ENCODE assay signal across 34 mouse cellular contexts in genomic region chr1:173432411-173432810, GRCm38 (mm10). TPM values are rescaled to one million over a fixed set of nuclear protein-coding genes. Genes with fewer than 3 reads are reported as not detected.
DNase-seq lines count a peak whose midpoint lies in the region; ATAC-seq and TF ChIP-seq lines count a peak whose summit lies in the region.
"Had no signal": no experiment of that assay in that cellular context is flagged by ENCODE, and none has a peak within 500 bp of the region (broad histone marks: within the 10 kb centered on the region; RNA-seq: fewer than 3 reads in every experiment).

No protein-coding gene starts in this region.

- ATAC-seq in inflammation-experienced regulatory T-cells, adult 6 months, result peak; percentile 83
- no peak for ATAC-seq in midbrain, embryonic 13.5 days
- ATAC-seq in hindbrain, embryonic 13.5 days (ENCODE audit: low FRiP score), result no peak
- ATAC-seq: forebrain, postnatal 0 days; midbrain, embryonic 16.5 days; Patski had no signal

- no peaks in the 10 kb centered on the region for H3K9me3 ChIP-seq in midbrain, embryonic 13.5 days
- H3K9me3 ChIP-seq in hindbrain, embryonic 13.5 days, result no peaks in the 10 kb centered on the region
- H3K9me3 ChIP-seq: forebrain, embryonic 12.5 days; kidney, embryonic 15.5 days; limb, embryonic 13.5 days; lung, embryonic 15.5 days; midbrain, embryonic 10.5 days; neural tube, embryonic 12.5 days; stomach, embryonic 15.5 days had no signal

- no peak overlapping the region for H3K9ac ChIP-seq in heart, adult 2 months (ENCODE audit: low read depth, low read length)
- H3K9ac ChIP-seq in midbrain, embryonic 13.5 days (replicated peaks), result no peak overlapping the region
- H3K9ac ChIP-seq in hindbrain, embryonic 13.5 days, result no peak overlapping the region
- H3K9ac ChIP-seq: forebrain, embryonic 12.5 days; forebrain, postnatal 0 days; kidney, embryonic 15.5 days; limb, embryonic 13.5 days; lung, embryonic 15.5 days; neural tube, embryonic 12.5 days; stomach, embryonic 15.5 days had no signal

- no peak overlapping the region for H3K4me3 ChIP-seq in heart, adult 2 months
- H3K4me3 ChIP-seq in midbrain, embryonic 13.5 days (replicated peaks), result no peak overlapping the region
- no peak overlapping the region for H3K4me3 ChIP-seq in hindbrain, embryonic 13.5 days
- H3K4me3 ChIP-seq: forebrain, embryonic 12.5 days; kidney, embryonic 15.5 days; layer of hippocampus, adult 2 months; left cerebral cortex, adult 2 months; limb, embryonic 13.5 days; lung, embryonic 15.5 days; midbrain, embryonic 10.5 days; neural tube, embryonic 12.5 days; stomach, embryonic 15.5 days had no signal

- no peaks in the 10 kb centered on the region; the same call in 1 of the 2 replicates for H3K79me2 ChIP-seq in heart, adult 2 months (replicated peaks; ENCODE audit: control insufficient read depth, insufficient read depth, low read length)

- no peak for TF ChIP-seq CTCF in heart, adult 2 months (IDR thresholded peaks at IDR 0.05)

- peak; percentile 55 for DNase-seq in heart, adult 11 months
- no peak for DNase-seq in heart, adult 2 months
- peak; percentile 59 for DNase-seq in CD4-positive, CD25-positive, alpha-beta regulatory T cell, adult 2 months (ENCODE audit: low read depth, low spot score)
- DNase-seq in T-cell, adult 2 months (ENCODE audit: low spot score), result peak; percentile 77
- no peak for DNase-seq in B cell, adult 2 months
- DNase-seq: adrenal gland, postnatal 10 days; cerebellum, adult 11-12 months; cerebellum, adult 9-11 months; forebrain, postnatal 0 days; heart, postnatal 14 days; kidney, adult 11 months; kidney, postnatal 25 days; thymus, postnatal 4 days had no signal

- no peaks in the 10 kb centered on the region for H3K27me3 ChIP-seq in heart, adult 2 months (ENCODE audit: control insufficient read depth, insufficient read depth, low read length)
- H3K27me3 ChIP-seq in midbrain, embryonic 13.5 days, result no peaks in the 10 kb centered on the region
- H3K27me3 ChIP-seq in hindbrain, embryonic 13.5 days, result no peaks in the 10 kb centered on the region
- H3K27me3 ChIP-seq: forebrain, embryonic 12.5 days; kidney, embryonic 15.5 days; limb, embryonic 13.5 days; lung, embryonic 15.5 days; neural tube, embryonic 12.5 days; Patski; stomach, embryonic 15.5 days had no signal

- 63% methylated on average over 2 of the region's 2 CpGs for WGBS in heart, adult 2 months
- WGBS in midbrain, embryonic 13.5 days, result 84% methylated on average over 2 of the region's 2 CpGs
- 85% methylated on average over 2 of the region's 2 CpGs for WGBS in hindbrain, embryonic 13.5 days

- no peak overlapping the region for H3K27ac ChIP-seq in heart, adult 2 months
- no peak overlapping the region for H3K27ac ChIP-seq in midbrain, embryonic 13.5 days
- H3K27ac ChIP-seq in hindbrain, embryonic 13.5 days, result no peak overlapping the region
- H3K27ac ChIP-seq: forebrain, embryonic 12.5 days; kidney, embryonic 15.5 days; layer of hippocampus, adult 2 months; left cerebral cortex, adult 2 months; limb, embryonic 13.5 days; lung, embryonic 15.5 days; midbrain, embryonic 10.5 days; neural tube, embryonic 12.5 days; stomach, embryonic 15.5 days had no signal

- TF ChIP-seq POLR2A in heart, adult 2 months (IDR thresholded peaks at IDR 0.05; ENCODE audit: insufficient read depth, low read depth, low read length), result no peak

- no peak overlapping the region for H3K4me2 ChIP-seq in midbrain, embryonic 13.5 days (replicated peaks)
- no peak overlapping the region for H3K4me2 ChIP-seq in hindbrain, embryonic 13.5 days
- H3K4me2 ChIP-seq: forebrain, embryonic 12.5 days; kidney, embryonic 15.5 days; limb, embryonic 13.5 days; liver, embryonic 11.5 days; lung, embryonic 15.5 days; neural tube, embryonic 12.5 days; stomach, embryonic 15.5 days had no signal

- H3K36me3 ChIP-seq in heart, adult 2 months (ENCODE audit: control insufficient read depth, insufficient read depth, low read length), result no peaks in the 10 kb centered on the region
- no peaks in the 10 kb centered on the region for H3K36me3 ChIP-seq in midbrain, embryonic 13.5 days
- no peaks in the 10 kb centered on the region for H3K36me3 ChIP-seq in hindbrain, embryonic 13.5 days
- H3K36me3 ChIP-seq: forebrain, embryonic 12.5 days; kidney, embryonic 15.5 days; limb, embryonic 13.5 days; lung, embryonic 15.5 days; neural tube, embryonic 12.5 days; stomach, embryonic 15.5 days had no signal

- intact Hi-C loops in heart, adult 2 months (cut with DNase I), result no loop called here

- no peak for TF ChIP-seq EP300 in heart, adult 2 months (IDR thresholded peaks at IDR 0.05; ENCODE audit: insufficient read depth, low read depth, low read length)

- H3K4me1 ChIP-seq in heart, adult 2 months (ENCODE audit: control insufficient read depth, insufficient read depth, low read length), result no peaks in the 10 kb centered on the region
- no peaks in the 10 kb centered on the region for H3K4me1 ChIP-seq in midbrain, embryonic 13.5 days (replicated peaks)
- no peaks in the 10 kb centered on the region for H3K4me1 ChIP-seq in hindbrain, embryonic 13.5 days (replicated peaks)
- H3K4me1 ChIP-seq: forebrain, embryonic 12.5 days; kidney, embryonic 15.5 days; limb, embryonic 13.5 days; lung, embryonic 15.5 days; midbrain, embryonic 10.5 days; neural tube, embryonic 12.5 days; stomach, embryonic 15.5 days had no signal

RNA-seq across cellular contexts. Expression of gene Ifi206, which starts 58.4 kb away (rescaled TPM):
- under 1 TPM; 0.16 to 0.41 TPM for total RNA-seq in heart, adult 2 months (2021)
- 0.18 and 0.82 TPM in 2 replicates for polyA plus RNA-seq in heart, adult 2 months (2012; rRNA removed)
- 10 to 100 TPM; 57.4 to 70.4 (median 60.4) TPM for polyA plus RNA-seq in inflammation-experienced regulatory T-cells, adult 6 months (2017; shearing (Covaris generic))
- not detected in 2 replicates for polyA plus RNA-seq in midbrain, embryonic 13.5 days (2015; fragmentation: Nextera tagmentation; extraction: Ambion mirVana)
- polyA plus RNA-seq in hindbrain, embryonic 13.5 days (2015; fragmentation: Nextera tagmentation; extraction: Ambion mirVana), result not detected in 2 replicates
- total RNA-seq: forebrain, postnatal 0 days; gastrocnemius, adult 8-10 months; gastrocnemius, postnatal 4 days; layer of hippocampus, adult 2 months; layer of hippocampus, postnatal 14 days; left cerebral cortex, adult 2 months; left cerebral cortex, postnatal 36 days; MEL had no signal
- polyA plus RNA-seq: forebrain, embryonic 12.5 days; hindbrain, embryonic 11.5 days; limb, embryonic 13.5 days; liver, embryonic 11.5 days; midbrain, embryonic 10.5 days; midbrain, embryonic 16.5 days; neural tube, embryonic 12.5 days; Patski had no signal

Comparison
In these comparisons a context has a peak if more than half of its experiments do, and no peak if none do; other contexts are left out.
1. DNase-seq: peak in heart, adult 11 months (single experiment), CD4-positive, CD25-positive, alpha-beta regulatory T cell, adult 2 months (single experiment) and T-cell, adult 2 months (single experiment); none in heart, adult 2 months (0 of 2) and B cell, adult 2 months (0 of 2).
2. RNA of gene Ifi206, which starts 58.4 kb away (polyA plus RNA-seq): 57.4 to 70.4 TPM in inflammation-experienced regulatory T-cells, adult 6 months; 0.18 to 0.82 TPM in heart, adult 2 months, not detected in midbrain, embryonic 13.5 days and not detected in hindbrain, embryonic 13.5 days; every median in the first group is over 10 times any median in the second.